Mouse (Mus musculus) stomach, embryonic 16.5 days (tissue): ENCODE measurements around the gene Manbal. TPM values are rescaled to one million over a fixed set of nuclear protein-coding genes. Genes with fewer than 3 reads are reported as not detected.

Experiments used
- ATAC-seq: fragments of 200-750 bp; cut with Nextera tagmentation; 2 replicates; pipeline ENCODE4 v1.8.0; 2017; ENCODE audit warnings: moderate number of reproducible peaks, moderate TSS enrichment; ENCODE audit not compliant: insufficient read depth, low FRiP score
- H3K27ac ChIP-seq: fragments of 300-500 bp; sonication (generic); 2 replicates; pipeline ENCODE4 v1.5.1; 2014; ENCODE audit warnings: low read length
- H3K27me3 ChIP-seq: fragments of 300-500 bp; sonication (generic); 2 replicates; pipeline ENCODE4 v1.6.1; 2014; ENCODE audit warnings: low read length, control low read depth, mixed read lengths; ENCODE audit not compliant: control insufficient read depth, insufficient read depth
- H3K36me3 ChIP-seq: fragments of 300-500 bp; sonication (generic); 2 replicates; pipeline ENCODE4 v1.6.1; 2014; ENCODE audit warnings: low read length; ENCODE audit not compliant: control insufficient read depth, insufficient read depth
- H3K4me1 ChIP-seq: fragments of 300-500 bp; sonication (generic); 2 replicates; pipeline ENCODE4 v1.6.1; 2014; ENCODE audit warnings: low read length, control low read depth, mixed read lengths; ENCODE audit not compliant: control insufficient read depth, insufficient read depth
- H3K4me2 ChIP-seq: fragments of 300-500 bp; sonication (generic); 2 replicates; pipeline ENCODE4 v1.6.1; 2014; ENCODE audit warnings: low read depth, low read length, mixed read lengths
- H3K4me3 ChIP-seq: fragments of 300-500 bp; sonication (generic); replicated peaks from 2 replicates; pipeline ENCODE4 v1.5.1; 2014; ENCODE audit warnings: mild to moderate bottlenecking, low read length
- H3K9ac ChIP-seq: fragments of 300-500 bp; sonication (generic); 2 replicates; pipeline ENCODE4 v1.6.1; 2014; ENCODE audit warnings: low read length
- H3K9me3 ChIP-seq: fragments of 300-500 bp; sonication (generic); replicated peaks from 2 replicates; pipeline ENCODE4 v1.6.1; 2016; ENCODE audit warnings: low read length, control low read depth; ENCODE audit not compliant: control insufficient read depth
- WGBS: fragments of 180-500 bp; shearing (Covaris S2); extraction: QIAGEN DNeasy Blood & Tissue Kit; methylation state at CpG from one replicate; pipeline ENCODE4 v1.1.7; 2014; 5-methylcytosine and 5-hydroxymethylcytosine counted together
- polyA plus RNA-seq: library from polyadenylated mRNA; unstranded; fragments of >200 nt; fragmentation: Nextera tagmentation; extraction: Ambion mirVana; gene quantifications from 2 replicates; pipeline ENCODE4 v1.2.1, GENCODE M21; 2015

Manbal gene
- 76.3 and 78.0 TPM in 2 replicates for polyA plus RNA-seq

DNA sequence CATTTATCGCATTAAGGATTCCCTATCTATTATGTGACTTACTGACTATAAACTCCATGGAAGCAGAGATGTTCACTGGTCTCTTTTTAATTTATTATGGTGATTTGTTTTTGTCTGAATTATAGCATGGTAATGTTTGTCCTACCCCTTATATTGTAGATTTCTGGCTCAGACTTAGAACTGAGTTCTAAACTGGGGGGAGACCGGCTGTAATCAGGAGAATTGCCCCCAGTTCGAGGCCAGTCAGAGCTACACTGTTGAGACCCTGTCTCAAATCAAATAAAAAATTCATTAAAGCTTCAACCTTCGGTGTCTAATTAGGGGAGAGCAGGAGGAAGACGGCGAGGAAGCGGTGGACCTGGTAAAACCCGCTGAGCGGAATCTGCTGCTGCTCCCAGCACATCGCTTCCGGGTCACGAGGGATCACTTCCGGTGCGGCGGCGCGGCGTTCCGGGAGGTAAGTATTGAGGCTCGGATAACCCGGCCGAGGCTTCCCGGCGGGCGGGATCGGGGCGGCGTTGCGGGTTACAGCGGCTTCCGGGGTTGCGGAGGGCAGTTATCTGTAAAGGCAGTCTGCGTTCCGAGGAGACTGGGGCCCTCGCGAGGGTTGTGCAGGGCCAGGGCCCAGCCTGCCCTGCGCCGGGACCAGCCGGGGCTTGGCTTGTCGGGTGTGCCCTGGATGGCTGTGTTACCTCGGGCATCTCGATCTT is at the start of gene Manbal:
Manbal (plus strand) TSS at position 411 of the 710 bp plus-strand sequence.
- 4% methylated on average over 42 of the region's 42 CpGs for WGBS
- ATAC-seq: peak; percentile 86

GRCm38 (mm10) chr2:157320135-157320534 is 47.3 kb upstream of the Manbal start:
- H3K9me3 ChIP-seq: no peaks in the 10 kb centered on the region
- peak overlapping the region; percentile 42; the same call in 1 of the 2 replicates for H3K27ac ChIP-seq
- ATAC-seq: no peak
- H3K9ac ChIP-seq: no peak overlapping the region
- no peak overlapping the region for H3K4me2 ChIP-seq
- H3K27me3 ChIP-seq: no peaks in the 10 kb centered on the region
- peaks cover 17% of the 10 kb centered on the region for H3K36me3 ChIP-seq
- H3K4me1 ChIP-seq: no peaks in the 10 kb centered on the region; the same call in 1 of the 2 replicates
- no peak overlapping the region for H3K4me3 ChIP-seq
- WGBS: 81% methylated on average over 8 of the region's 8 CpGs

More for the DNA sequence above, at the start of gene Manbal:
- Histone ChIP-seq H3K4me2 (peak within 1 kb of the TSS; percentile 81), H3K4me3 (peak within 1 kb of the TSS; percentile 88), H3K9ac (peak within 1 kb of the TSS; percentile 95), H3K36me3 (no peaks in the 10 kb centered on the region), H3K27me3 (no peaks in the 10 kb centered on the region), H3K4me1 (peaks cover 18% of the 10 kb centered on the region), H3K27ac (peak within 1 kb of the TSS; percentile 97), H3K9me3 (no peaks in the 10 kb centered on the region)

GRCm38 (mm10) chr2:157320886-157321285 is 46.5 kb upstream of the Manbal start:
- Histone ChIP-seq H3K9ac (no peak overlapping the region), H3K4me1 (no peaks in the 10 kb centered on the region; the same call in 1 of the 2 replicates), H3K4me2 (no peak overlapping the region), H3K9me3 (no peaks in the 10 kb centered on the region), H3K27me3 (no peaks in the 10 kb centered on the region), H3K4me3 (no peak overlapping the region), H3K27ac (peak overlapping the region; percentile 42; the same call in 1 of the 2 replicates), H3K36me3 (peaks cover 21% of the 10 kb centered on the region)
- 38% methylated on average over 5 of the region's 5 CpGs for WGBS
- no peak for ATAC-seq

DNA sequence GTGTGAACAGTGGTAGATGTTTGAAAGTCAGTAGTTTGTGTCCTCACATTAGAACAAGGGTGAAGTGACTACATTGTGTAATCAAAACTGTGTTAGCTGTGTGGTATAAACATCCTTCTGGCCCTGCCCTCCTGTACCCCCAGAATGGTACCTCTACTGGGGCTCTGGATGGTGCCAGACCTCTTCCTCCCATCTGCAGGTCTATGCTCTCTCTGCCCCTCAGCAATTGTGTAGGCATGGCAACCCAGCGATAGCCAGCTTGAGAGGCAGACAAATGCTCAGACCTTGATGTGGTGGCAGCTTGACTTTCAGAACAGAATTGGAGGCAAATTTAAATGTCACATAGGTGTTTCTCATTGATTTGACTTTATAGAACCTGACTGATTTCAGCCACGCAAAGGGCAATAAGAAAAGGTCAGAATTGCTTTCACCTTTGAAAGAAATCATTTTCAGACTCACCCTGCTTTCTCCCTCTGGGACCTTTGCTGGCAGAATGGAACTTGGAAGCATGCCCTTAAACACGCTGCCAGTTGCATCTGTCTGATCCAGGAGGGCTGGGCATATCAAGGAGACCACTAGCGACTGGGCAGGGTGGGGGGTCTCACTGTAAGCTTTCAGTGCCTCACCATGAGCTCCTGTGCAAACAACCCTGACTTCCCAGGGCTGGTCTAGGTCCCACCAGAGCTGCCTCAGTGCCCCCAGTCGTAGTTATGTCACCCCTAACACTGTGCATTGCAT is 45.2 kb upstream of the Manbal start:
- Histone ChIP-seq H3K4me3 (no peak overlapping the region), H3K4me1 (no peaks in the 10 kb centered on the region; the same call in 1 of the 2 replicates), H3K27ac (no peak overlapping the region), H3K9me3 (no peaks in the 10 kb centered on the region), H3K27me3 (no peaks in the 10 kb centered on the region), H3K4me2 (no peak overlapping the region), H3K36me3 (peaks cover 30% of the 10 kb centered on the region), H3K9ac (no peak overlapping the region)
- no peak for ATAC-seq
- WGBS: 88% methylated on average over 5 of the region's 5 CpGs

DNA sequence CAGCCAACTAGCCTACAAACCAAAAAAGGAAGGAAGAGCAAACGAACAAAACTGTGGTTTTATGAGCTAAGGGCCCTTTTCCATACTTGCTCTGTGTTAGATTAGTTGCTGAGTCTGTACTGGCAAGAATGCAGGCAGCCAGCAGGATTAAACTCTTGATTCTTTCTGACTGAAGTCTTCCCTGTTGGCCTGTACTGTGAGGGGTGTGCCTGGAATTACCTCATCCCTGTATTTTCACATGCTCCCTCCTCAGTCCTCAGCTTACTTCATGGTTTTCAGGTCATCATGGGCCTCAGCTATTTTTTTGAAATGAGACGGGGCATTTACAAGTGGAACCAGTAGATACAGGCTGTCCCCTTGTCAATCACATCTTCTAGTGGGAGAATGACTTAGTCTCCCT is 42.2 kb upstream of the Manbal start:
- 66% methylated on average over 2 of the region's 2 CpGs for WGBS
- H3K9me3 ChIP-seq: no peaks in the 10 kb centered on the region
- H3K4me3 ChIP-seq: no peak overlapping the region
- peaks cover 27% of the 10 kb centered on the region; the same call in 1 of the 2 replicates for H3K36me3 ChIP-seq
- ATAC-seq: no peak; the same call in 1 of the 2 replicates
- no peaks in the 10 kb centered on the region; the same call in 1 of the 2 replicates for H3K4me1 ChIP-seq
- H3K27me3 ChIP-seq: no peaks in the 10 kb centered on the region
- H3K9ac ChIP-seq: no peak overlapping the region
- H3K27ac ChIP-seq: peak overlapping the region; percentile 34
- H3K4me2 ChIP-seq: no peak overlapping the region

GRCm38 (mm10) chr2:157328106-157328505 is 39.3 kb upstream of the Manbal start:
- peak; percentile 6; the same call in 1 of the 2 replicates for ATAC-seq
- no peak overlapping the region for H3K4me3 ChIP-seq
- H3K36me3 ChIP-seq: peaks cover 21% of the 10 kb centered on the region; the same call in 1 of the 2 replicates
- WGBS: 48% methylated on average over 5 of the region's 5 CpGs
- no peaks in the 10 kb centered on the region; the same call in 1 of the 2 replicates for H3K4me1 ChIP-seq
- H3K27ac ChIP-seq: no peak overlapping the region
- H3K9me3 ChIP-seq: no peaks in the 10 kb centered on the region
- no peak overlapping the region for H3K4me2 ChIP-seq
- no peak overlapping the region for H3K9ac ChIP-seq
- no peaks in the 10 kb centered on the region for H3K27me3 ChIP-seq

- WGBS: 40% methylated on average over 11 of the region's 11 CpGs
- no peak for ATAC-seq
- Histone ChIP-seq H3K9me3 (no peaks in the 10 kb centered on the region), H3K4me1 (no peaks in the 10 kb centered on the region; the same call in 1 of the 2 replicates), H3K27me3 (no peaks in the 10 kb centered on the region), H3K27ac (no peak overlapping the region), H3K9ac (no peak overlapping the region), H3K4me2 (no peak overlapping the region), H3K4me3 (no peak overlapping the region), H3K36me3 (peaks cover 19% of the 10 kb centered on the region; the same call in 1 of the 2 replicates)
Measured at GRCm38 (mm10) chr2:157328570-157328969, 38.8 kb upstream of the Manbal start.

DNA sequence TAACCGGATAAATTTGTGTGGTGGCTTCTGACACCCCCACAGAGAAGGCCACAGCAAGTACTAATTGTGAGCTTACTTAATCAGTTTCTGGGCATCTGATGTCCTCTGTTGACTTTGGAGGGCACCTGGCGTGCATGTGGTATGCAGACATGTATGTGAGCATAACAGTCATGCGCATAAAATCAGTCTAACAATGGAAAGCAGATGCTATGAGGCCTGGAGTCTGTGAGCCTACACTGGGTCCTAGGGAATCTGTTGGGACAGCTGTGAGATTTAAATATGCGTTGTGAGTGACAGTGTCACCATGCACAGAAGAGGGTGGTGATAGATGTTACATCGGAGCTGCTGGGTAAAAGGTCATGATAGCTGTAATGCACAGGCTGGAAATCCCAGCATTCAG is 35.3 kb upstream of the Manbal start:
- ATAC-seq: no peak
- H3K4me1 ChIP-seq: no peaks in the 10 kb centered on the region
- no peaks in the 10 kb centered on the region for H3K9me3 ChIP-seq
- no peak overlapping the region for H3K27ac ChIP-seq
- H3K36me3 ChIP-seq: no peaks in the 10 kb centered on the region
- no peak overlapping the region for H3K4me3 ChIP-seq
- WGBS: 83% methylated on average over 5 of the region's 5 CpGs
- H3K4me2 ChIP-seq: no peak overlapping the region
- no peak overlapping the region for H3K9ac ChIP-seq
- no peaks in the 10 kb centered on the region for H3K27me3 ChIP-seq

GRCm38 (mm10) chr2:157338663-157339062 is 28.7 kb upstream of the Manbal start:
- ATAC-seq: no peak
- H3K4me1 ChIP-seq: 0 out of 2 replicates have a peak, but pooled peaks cover 14% of the 10 kb centered on the region
- H3K4me3 ChIP-seq: no peak overlapping the region
- no peak overlapping the region for H3K4me2 ChIP-seq
- H3K9me3 ChIP-seq: no peaks in the 10 kb centered on the region
- no peaks in the 10 kb centered on the region for H3K27me3 ChIP-seq
- no peak overlapping the region for H3K9ac ChIP-seq
- H3K27ac ChIP-seq: no peak overlapping the region
- WGBS: 43% methylated on average over 5 of the region's 5 CpGs
- H3K36me3 ChIP-seq: no peaks in the 10 kb centered on the region
